Mouse (Mus musculus): Measurements from ENCODE around the gene Atp6v0d1. TPM values are rescaled to one million over a fixed set of nuclear protein-coding genes. Genes with fewer than 3 reads are reported as not detected.

The Atp6v0d1 gene
- total RNA-seq, 2 experiments from 2014 or later, result 92.8 to 94.0 TPM

Small RNAs within 50 kb of the gene (microRNA-seq; reads per million reads assigned to microRNA genes)
- gene Mir1966, result not detected

Other genes with a start within 250 kb of the Atp6v0d1 start
- gene Lrrc29, start 239.8 kb downstream of the Atp6v0d1 start, total RNA-seq (2021), result 1 to 10 TPM; 5.9 to 7.9 TPM
- gene Tmem208, start 239.7 kb downstream of the Atp6v0d1 start, total RNA-seq (2021), result 10 to 100 TPM; 43.7 to 45.4 TPM
- gene Fhod1, start 218.1 kb downstream of the Atp6v0d1 start, total RNA-seq (2021), result 10 to 100 TPM; 11.9 to 16.5 TPM
- gene Slc9a5, start 217.2 kb downstream of the Atp6v0d1 start, total RNA-seq (2021), result 1 to 10 TPM; 1.5 to 2.6 TPM
- under 1 TPM; 0.36 to 0.51 TPM for gene Plekhg4, start 192.8 kb downstream of the Atp6v0d1 start, total RNA-seq (2021)
- under 1 TPM; 0.15 to 0.33 TPM for gene Kctd19, start 152.5 kb downstream of the Atp6v0d1 start, total RNA-seq (2021)
- gene Lrrc36, start 152.5 kb downstream of the Atp6v0d1 start, total RNA-seq (2021), result 1 to 10 TPM; 3.3 to 3.8 TPM
- 100 to 1,000 TPM in 1 of 2 experiments, 10 to 100 TPM in 1; 67.9 to 106 TPM for gene Tppp3, start 94.5 kb downstream of the Atp6v0d1 start, total RNA-seq (2021)
- 10 to 100 TPM; 15.1 to 18.4 TPM for gene Zdhhc1, start 69.1 kb downstream of the Atp6v0d1 start, total RNA-seq (2021)
- 1 to 10 TPM; 1.9 to 2.5 TPM for gene Hsd11b2, start 47.3 kb downstream of the Atp6v0d1 start, total RNA-seq (2021)
- gene Ripor1, start 39.2 kb upstream of the Atp6v0d1 start, total RNA-seq (2021), result 10 to 100 TPM; 30.4 to 34.5 TPM
- 10 to 100 TPM; 53.0 to 62.3 TPM for gene Ctcf, start 70.5 kb upstream of the Atp6v0d1 start, total RNA-seq (2021)
- gene Agrp, start 71.3 kb upstream of the Atp6v0d1 start, total RNA-seq (2021), result 1 to 10 TPM in 1 of 2 experiments, under 1 TPM in 1; 0.97 to 1.3 TPM
- gene Carmil2, start 120.2 kb upstream of the Atp6v0d1 start, total RNA-seq (2021), result 1 to 10 TPM; 3.6 to 4.5 TPM
- 10 to 100 TPM; 27.9 to 28.2 TPM for gene Acd, start 135.1 kb upstream of the Atp6v0d1 start, total RNA-seq (2021)
- 10 to 100 TPM in 1 of 2 experiments, 1 to 10 TPM in 1; 9.1 to 12.6 TPM for gene Pard6a, start 135.1 kb upstream of the Atp6v0d1 start, total RNA-seq (2021)
- gene 4933405L10Rik, start 141.6 kb upstream of the Atp6v0d1 start, total RNA-seq (2021), result not detected
- gene Enkd1, start 142.2 kb upstream of the Atp6v0d1 start, total RNA-seq (2021), result 1 to 10 TPM; 3.9 to 7.5 TPM
- gene Gfod2, start 192.6 kb upstream of the Atp6v0d1 start, total RNA-seq (2021), result 10 to 100 TPM in 1 of 2 experiments, 1 to 10 TPM in 1; 7.5 to 12.8 TPM